Comparison of ENCODE assay signal across 7 mouse cellular contexts in genomic region chr6:55620366-55620765, GRCm38 (mm10).
"Had no signal": no experiment of that assay in that cellular context is flagged by ENCODE, and none has a peak within 500 bp of the region (broad histone marks: within the 10 kb centered on the region; RNA-seq: fewer than 3 reads in every experiment).

No protein-coding gene starts in this region.

- DNase-seq: kidney, postnatal 14 days; left cerebral cortex, postnatal 4 days; lung, adult 18-20 months; right cerebral cortex, adult 18-20 months; right cerebral cortex, postnatal 25 days; thymus, adult 2 months; thymus, postnatal 25 days had no signal
